Mouse (Mus musculus) frontal cortex, adult (tissue): ENCODE data around the gene Ambra1.
A peak's percentile ranks its signal among the peaks of the same experiment; 100 is the strongest.
"Not testable (repeated sequence)": the region's sequence is repeated elsewhere in the genome, so short reads cannot be mapped to it uniquely, and the experiment has no call there.

Experiments used
- ATAC-seq: cut with Nextera tagmentation; 2 replicates; pipeline ENCODE4 v1.9.2; 2017; ENCODE audit warnings: mild to moderate bottlenecking, moderate library complexity, mixed read lengths; ENCODE audit not compliant: low TSS enrichment

The Ambra1 gene

DNA sequence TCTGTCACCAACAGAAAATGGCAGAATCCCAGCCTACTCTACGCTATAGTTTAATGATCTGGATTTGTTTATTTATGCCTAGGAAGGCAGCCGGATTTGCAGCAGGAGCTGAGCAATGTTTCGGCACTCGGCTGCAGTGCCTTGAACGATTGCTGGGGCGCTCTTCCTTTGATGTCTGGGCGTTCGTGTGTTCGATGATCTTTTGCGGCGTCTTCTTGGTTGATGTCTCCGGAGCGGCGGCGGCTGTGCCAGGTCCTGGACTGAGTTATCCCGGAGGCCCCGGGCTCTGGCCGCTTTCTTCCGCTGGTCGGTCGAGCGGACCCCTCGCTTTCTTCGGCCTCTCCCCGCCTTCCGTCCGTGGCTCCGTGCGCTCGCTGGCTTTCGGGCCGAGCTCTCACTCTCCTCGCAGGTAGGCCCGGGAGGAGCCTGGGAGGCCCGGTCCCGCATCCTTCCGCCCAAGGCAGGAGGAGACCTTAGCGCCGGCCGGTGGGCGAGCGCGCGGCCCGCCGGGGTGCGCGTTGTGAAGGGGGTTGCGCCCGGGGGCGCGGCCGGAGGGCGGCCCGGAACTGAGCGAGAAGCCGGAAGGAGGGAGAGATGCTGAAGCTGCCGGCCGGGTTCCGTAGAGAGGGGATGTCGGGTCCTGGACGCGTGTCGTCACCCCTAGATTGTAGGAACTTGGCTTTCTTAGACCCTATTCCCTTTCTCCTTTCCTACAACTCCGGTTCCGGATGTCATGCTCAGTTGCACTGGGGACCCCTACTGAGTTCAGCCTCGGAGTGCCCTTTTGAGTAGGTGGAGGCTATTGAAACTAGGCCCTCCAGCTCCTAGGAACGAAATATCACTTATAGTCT lies at the start of gene Ambra1:
TSS of gene Ambra1 (plus strand) at position 164 of the 851 bp plus-strand sequence.
- ATAC-seq, result peak; percentile 97

GRCm38 (mm10) chr2:91682850-91683249 lies 47.1 kb upstream of the Ambra1 start:
- ATAC-seq, result peak; percentile 75

DNA sequence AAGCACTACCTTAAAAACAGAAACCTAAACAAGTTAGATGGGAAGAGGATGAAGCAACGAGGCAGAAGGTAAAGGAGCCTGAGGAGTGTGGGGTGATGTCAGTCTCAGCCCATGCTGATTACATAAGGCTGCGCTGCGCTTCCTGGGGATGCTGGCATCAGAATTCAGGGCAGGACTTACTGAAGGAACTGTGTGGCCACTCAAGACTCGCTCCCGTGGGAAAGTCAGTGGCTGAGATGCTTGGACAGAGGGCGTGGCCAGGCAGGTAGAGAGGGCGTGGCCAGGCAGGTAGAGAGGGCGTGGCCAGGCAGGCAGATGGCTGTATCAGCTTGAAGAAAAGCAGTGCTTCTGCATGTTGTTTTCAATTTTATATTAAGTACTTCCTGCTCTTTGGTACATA lies 46.0 kb upstream of the Ambra1 start:
- peak; percentile 58 for ATAC-seq

- peak; percentile 73; the same call in 1 of the 2 replicates for ATAC-seq
Measured at GRCm38 (mm10) chr2:91689452-91689851, 40.5 kb upstream of the Ambra1 start.

DNA sequence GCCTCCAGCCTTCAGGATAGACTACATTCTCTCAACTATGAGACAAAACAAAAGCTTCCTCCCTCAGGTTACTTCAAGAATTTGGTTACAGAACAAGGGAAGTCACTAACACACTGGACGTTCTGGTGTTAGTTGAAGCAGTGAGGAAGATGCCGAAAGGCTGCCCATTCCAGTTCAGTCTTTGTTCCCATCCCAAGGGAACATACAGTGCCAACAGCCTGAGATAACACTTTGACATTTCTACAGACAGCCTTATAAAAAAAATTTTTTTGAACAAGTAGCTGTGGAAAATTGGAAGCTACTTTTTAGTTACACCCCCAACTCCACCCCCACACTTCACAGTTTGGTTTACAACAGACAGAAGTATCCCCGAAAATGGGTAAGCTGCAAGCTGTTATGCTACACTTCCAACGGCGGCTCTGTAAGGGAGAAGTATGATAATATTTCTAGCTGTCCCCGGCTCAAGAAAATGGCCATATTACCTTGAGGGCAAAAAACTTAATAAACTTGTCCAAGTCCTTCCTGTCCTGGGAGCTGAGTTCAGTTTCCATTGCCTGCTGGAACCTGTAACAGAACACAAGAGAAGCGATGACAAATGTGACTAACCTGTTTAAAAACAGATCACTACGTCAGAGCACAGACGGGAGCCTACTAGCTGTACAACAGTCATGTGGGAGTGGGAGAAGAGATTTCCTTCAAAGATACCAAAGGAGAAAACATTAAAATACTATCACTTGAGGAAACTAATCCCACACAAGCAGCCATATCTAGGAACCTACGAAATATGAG lies 34.3 kb upstream of the Ambra1 start:
- ATAC-seq, result peak; percentile 73

GRCm38 (mm10) chr2:91696225-91696590 lies 33.7 kb upstream of the Ambra1 start:
- peak; percentile 27; the same call in 1 of the 2 replicates for ATAC-seq

DNA sequence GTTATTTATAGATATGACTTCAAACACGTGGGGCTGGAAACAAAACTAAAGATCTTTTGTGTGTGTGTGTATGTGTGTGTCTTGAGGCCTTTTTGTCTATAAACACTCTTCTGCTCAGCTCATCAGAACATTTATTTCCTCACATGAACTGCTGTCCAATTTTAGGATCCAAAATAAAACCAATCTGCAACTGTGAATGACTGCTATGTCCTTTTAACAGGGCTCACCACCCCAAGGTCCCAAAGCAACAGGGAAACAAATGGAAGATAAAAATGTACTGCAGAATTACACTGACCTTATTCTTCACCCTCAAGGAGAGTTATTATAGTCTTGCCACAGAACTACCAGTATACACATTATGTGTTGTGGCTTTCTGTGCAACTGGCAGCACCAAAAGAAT lies 30.7 kb upstream of the Ambra1 start:
- no peak for ATAC-seq

DNA sequence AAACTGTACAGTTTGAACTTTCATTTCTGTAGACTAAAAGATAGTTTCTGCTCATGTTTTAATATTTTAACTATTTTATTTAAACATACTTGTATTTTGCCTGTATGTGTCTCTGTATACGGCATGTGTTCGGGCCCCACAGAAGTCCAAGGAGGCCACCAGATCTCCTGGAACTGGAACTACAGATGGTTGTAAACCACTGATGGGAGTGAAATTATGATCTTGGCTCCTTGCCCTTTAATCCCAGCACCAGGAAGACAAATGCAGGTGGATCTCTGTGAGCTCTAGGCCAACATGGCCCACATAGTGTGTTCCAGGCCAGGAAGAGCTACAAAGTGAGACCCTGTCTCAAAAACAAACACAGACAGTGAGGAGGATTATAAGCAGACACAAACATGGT lies 28.6 kb upstream of the Ambra1 start:
- no peak for ATAC-seq

- ATAC-seq, result no peak
Measured at GRCm38 (mm10) chr2:91705736-91706135, 24.2 kb upstream of the Ambra1 start.

GRCm38 (mm10) chr2:91706456-91706855 lies 23.5 kb upstream of the Ambra1 start:
- no peak for ATAC-seq

DNA sequence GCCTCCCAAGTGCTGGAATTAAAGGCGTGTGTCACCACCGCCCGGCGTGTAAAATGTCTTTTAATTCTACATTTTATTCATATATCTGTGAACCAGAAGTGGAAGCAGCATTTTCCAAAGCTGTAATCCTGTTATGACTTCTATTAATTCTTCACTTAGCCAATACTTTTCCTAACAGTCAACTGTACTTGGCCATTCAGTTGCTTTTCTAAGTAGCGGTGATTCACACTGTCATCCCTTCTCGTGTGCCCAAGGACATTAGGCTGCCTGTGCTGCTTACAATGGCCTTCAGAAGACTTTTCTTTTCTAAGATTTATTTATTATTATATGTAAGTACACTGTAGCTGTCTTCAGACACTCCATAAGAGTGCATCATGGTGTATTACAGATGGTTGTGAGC lies 21.6 kb upstream of the Ambra1 start:
- ATAC-seq, result no peak

- ATAC-seq, result peak; percentile 99
Measured at GRCm38 (mm10) chr2:91710272-91711234, 19.4 kb upstream of the Ambra1 start, which contains the start of the genes Atg13 and Harbi1. TSS of gene Atg13 (minus strand) at chr2:91710576. TSS of gene Harbi1 (plus strand) at chr2:91710852.

DNA sequence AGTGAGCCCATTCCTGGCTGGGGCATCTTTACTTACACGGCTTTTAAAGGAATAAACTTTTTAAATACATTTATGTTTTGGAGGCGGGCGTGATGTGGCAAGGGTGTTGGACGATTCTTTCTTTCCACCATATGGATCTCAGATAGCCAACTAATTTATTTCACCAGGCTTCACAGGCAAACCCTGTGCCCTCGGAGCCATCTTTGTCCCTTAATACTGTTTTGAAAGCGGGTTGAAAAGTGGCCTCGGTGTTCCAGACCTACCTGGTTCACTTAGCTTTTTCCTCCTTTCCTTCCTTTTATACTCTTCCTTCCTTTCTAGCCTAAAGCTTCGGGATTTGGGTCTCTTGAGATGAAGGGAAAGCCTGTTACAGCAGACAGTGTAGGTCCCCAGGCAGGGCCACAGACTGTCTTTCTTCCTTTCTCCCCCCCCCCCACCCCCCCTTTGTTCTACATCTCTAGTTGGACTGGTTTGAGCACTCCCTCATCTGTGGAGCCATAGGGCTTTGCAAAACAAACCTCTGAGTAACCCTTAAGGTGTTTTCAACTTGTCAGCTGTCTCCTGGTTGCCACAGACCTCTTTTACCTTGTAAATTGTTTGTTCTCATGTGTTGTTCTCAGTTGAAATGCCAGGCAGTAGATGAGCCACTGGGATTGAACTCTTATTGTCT lies 18.5 kb upstream of the Ambra1 start:
- ATAC-seq, result no peak

DNA sequence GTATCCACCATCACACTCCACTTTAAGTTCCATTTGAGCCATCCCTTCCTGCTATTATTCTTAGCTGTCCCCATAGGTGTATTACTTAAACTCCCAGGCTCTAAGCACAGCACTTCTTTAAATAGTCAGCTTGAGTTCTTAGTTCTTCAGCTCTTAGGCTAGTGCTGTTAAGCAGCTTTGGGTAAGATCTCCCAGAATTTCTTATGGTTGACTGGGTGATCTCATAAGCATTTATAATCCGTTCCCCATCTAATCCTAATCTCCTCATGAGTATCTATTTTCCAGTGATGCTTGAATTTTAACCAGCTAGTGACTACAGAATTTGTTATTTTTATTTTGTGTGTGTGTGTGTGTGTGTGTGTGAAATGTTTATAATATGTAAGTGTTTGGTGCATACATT lies 15.0 kb upstream of the Ambra1 start:
- no peak for ATAC-seq

DNA sequence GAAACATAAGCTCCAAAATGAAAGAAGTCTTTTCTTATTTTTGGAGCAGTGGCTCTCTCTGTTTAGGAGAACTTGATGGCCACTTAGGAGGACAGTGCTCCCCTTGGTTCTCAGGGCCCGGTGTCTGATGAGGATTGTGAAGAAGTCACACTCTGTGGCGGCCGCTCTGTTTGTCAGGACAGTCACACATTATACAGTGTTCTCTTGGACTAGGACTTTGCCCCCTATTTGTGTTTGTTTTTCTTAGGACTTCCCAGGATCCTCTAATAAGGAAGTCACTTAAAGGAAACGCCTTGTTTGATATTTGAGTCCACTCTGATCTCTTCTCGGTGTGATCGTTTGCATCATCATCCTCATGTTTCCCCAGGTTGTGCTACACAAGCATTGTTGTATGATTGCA lies 11.7 kb upstream of the Ambra1 start:
- ATAC-seq, result no peak

GRCm38 (mm10) chr2:91723382-91723781 lies 6.6 kb upstream of the Ambra1 start:
- no peak for ATAC-seq

- ATAC-seq, result no peak
Measured at GRCm38 (mm10) chr2:91723951-91724350, 6.0 kb upstream of the Ambra1 start.

- no peak for ATAC-seq
Measured at GRCm38 (mm10) chr2:91724716-91725115, 5.2 kb upstream of the Ambra1 start.

- not testable (repeated sequence) for ATAC-seq
Measured at GRCm38 (mm10) chr2:91725476-91725875, 4.5 kb upstream of the Ambra1 start.

DNA sequence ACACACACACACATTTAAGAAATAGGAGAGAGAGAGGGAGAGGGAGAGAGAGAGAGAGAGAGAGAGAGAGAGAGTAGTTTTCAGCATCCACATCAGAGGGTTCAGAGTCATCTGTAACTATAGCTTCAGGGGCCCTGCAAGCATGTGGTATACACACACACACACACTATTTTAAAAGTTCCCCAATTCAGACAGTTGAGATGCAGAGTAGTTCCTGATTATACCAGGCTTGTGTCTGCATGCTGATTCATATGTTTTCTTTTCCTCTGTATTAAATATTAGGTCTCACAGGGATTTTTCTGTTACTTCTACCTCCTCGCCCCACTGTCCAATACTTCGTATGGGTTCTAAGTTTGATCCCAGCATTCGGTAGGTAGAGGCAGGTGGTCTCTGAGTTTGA lies 2.9 kb upstream of the Ambra1 start:
- no peak for ATAC-seq

DNA sequence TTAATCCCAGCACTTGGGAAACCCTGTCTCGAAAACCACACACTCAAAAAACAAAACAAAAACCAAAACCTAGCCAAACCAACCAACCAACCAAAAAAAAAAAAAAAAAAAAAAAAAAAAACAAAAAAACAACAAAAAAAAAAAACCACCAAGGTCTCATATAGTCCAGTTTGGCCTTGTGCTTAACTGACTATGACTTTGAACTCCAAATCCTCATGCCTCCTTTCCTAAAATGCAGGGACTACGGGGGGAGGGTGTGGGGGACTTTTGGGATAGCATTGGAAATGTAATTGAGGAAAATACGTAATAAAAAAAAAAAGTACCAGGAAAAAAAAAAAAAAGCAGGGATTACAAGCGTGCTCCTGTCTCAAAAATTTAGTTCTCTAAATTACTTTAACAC lies 363 bp upstream of the Ambra1 start:
- ATAC-seq, result no peak
